Mouse (Mus musculus) liver, adult (tissue): ENCODE results near the gene Ppdpf.

ENCODE experiments used
- GATA4 ChIP-seq: IDR thresholded peaks from 2 replicates; pipeline ENCODE4 v1.6.1; 2014; ENCODE audit warnings: mild to moderate bottlenecking, low read length; ENCODE audit not compliant: insufficient replicate concordance

Ppdpf gene

GRCm38 (mm10) chr2:181201606-181202005, 14.6 kb downstream of the Ppdpf start:
- no peak for TF ChIP-seq GATA4

GRCm38 (mm10) chr2:181202422-181202821, 15.4 kb downstream of the Ppdpf start, which contains the start of gene Ptk6:
Ptk6 (minus strand) TSS chr2:181202789.
- TF ChIP-seq GATA4, result no peak

GRCm38 (mm10) chr2:181202886-181203285, 15.8 kb downstream of the Ppdpf start:
- TF ChIP-seq GATA4, result no peak

- TF ChIP-seq GATA4, result no peak
These were observed 18.6 kb downstream of the Ppdpf start for GRCm38 (mm10) chr2:181205678-181206077.

GRCm38 (mm10) chr2:181206118-181206517, 19.1 kb downstream of the Ppdpf start:
- no peak for TF ChIP-seq GATA4

GRCm38 (mm10) chr2:181212389-181213020, 25.5 kb downstream of the Ppdpf start:
- peak; percentile 19; the same call in 1 of the 2 replicates for TF ChIP-seq GATA4

GRCm38 (mm10) chr2:181213021-181213445, 26.0 kb downstream of the Ppdpf start, which contains the start of gene Srms:
Srms (minus strand) TSS chr2:181213185.
- no peak for TF ChIP-seq GATA4

- no peak for TF ChIP-seq GATA4
These were observed 29.0 kb downstream of the Ppdpf start for GRCm38 (mm10) chr2:181216037-181216436.

GRCm38 (mm10) chr2:181218881-181219485, 31.9 kb downstream of the Ppdpf start:
- no peak for TF ChIP-seq GATA4

GRCm38 (mm10) chr2:181219538-181220216, 32.6 kb downstream of the Ppdpf start, which contains the start of gene Fndc11:
Fndc11 (plus strand) TSS chr2:181220013.
- TF ChIP-seq GATA4, result no peak

GRCm38 (mm10) chr2:181220361-181220760, 33.3 kb downstream of the Ppdpf start:
- no peak for TF ChIP-seq GATA4

- TF ChIP-seq GATA4, result no peak
These were observed 37.9 kb downstream of the Ppdpf start for GRCm38 (mm10) chr2:181224994-181225393.

- TF ChIP-seq GATA4, result no peak
These were observed 40.1 kb downstream of the Ppdpf start for GRCm38 (mm10) chr2:181227122-181227521.

GRCm38 (mm10) chr2:181228335-181228734, 41.3 kb downstream of the Ppdpf start:
- TF ChIP-seq GATA4, result no peak

- no peak for TF ChIP-seq GATA4
These were observed 44.1 kb downstream of the Ppdpf start for GRCm38 (mm10) chr2:181231171-181231570.

- TF ChIP-seq GATA4, result no peak
These were observed 46.4 kb downstream of the Ppdpf start for GRCm38 (mm10) chr2:181233443-181233842.
